Mouse (Mus musculus) forebrain, embryonic 11.5 days (tissue): ENCODE results near the gene Serpinb3d. TPM values are rescaled to one million over a fixed set of nuclear protein-coding genes. Genes with fewer than 3 reads are reported as not detected.
"Not testable (repeated sequence)": the region's sequence is repeated elsewhere in the genome, so short reads cannot be mapped to it uniquely, and the experiment has no call there.

Source experiments
- ATAC-seq: fragments of 200-750 bp; cut with Nextera tagmentation; replicated peaks from 2 replicates; pipeline ENCODE4 v1.8.0; 2017; ENCODE audit warnings: moderate TSS enrichment; ENCODE audit not compliant: low FRiP score
- DNase-seq: peaks from one replicate; pipeline ENCODE4 v3.0.0-alpha.2; 2017; ENCODE audit warnings: low spot score
- H3K27ac ChIP-seq: fragments of 300-500 bp; sonication (generic); 2 replicates; pipeline ENCODE4 v1.5.1; 2014; ENCODE audit warnings: low read depth, low read length
- H3K27me3 ChIP-seq: fragments of 300-500 bp; sonication (generic); 2 replicates; pipeline ENCODE4 v1.6.1; 2014; ENCODE audit warnings: mild to moderate bottlenecking, low read length, mixed read lengths; ENCODE audit not compliant: control insufficient read depth, insufficient read depth
- H3K36me3 ChIP-seq: fragments of 300-500 bp; sonication (generic); 2 replicates; pipeline ENCODE4 v1.6.1; 2014; ENCODE audit warnings: mild to moderate bottlenecking, low read length, moderate library complexity, mixed read lengths; ENCODE audit not compliant: control insufficient read depth, insufficient read depth
- H3K4me1 ChIP-seq: fragments of 300-500 bp; sonication (generic); replicated peaks from 2 replicates; pipeline ENCODE4 v1.6.1; 2014; ENCODE audit warnings: low read length, mixed read lengths; ENCODE audit not compliant: control insufficient read depth, insufficient read depth
- H3K4me2 ChIP-seq: fragments of 300-500 bp; sonication (generic); 2 replicates; pipeline ENCODE4 v1.6.1; 2014; ENCODE audit warnings: low read depth, mild to moderate bottlenecking, low read length, moderate library complexity, mixed read lengths; ENCODE audit not compliant: severe bottlenecking
- H3K4me3 ChIP-seq: fragments of 300-500 bp; sonication (generic); 2 replicates; pipeline ENCODE4 v1.5.1; 2014; ENCODE audit warnings: low read depth, low read length
- H3K9ac ChIP-seq: fragments of 300-500 bp; sonication (generic); 2 replicates; pipeline ENCODE4 v1.6.1; 2014; ENCODE audit warnings: low read length
- H3K9me3 ChIP-seq: fragments of 300-500 bp; sonication (generic); 2 replicates; pipeline ENCODE4 v1.6.1; 2016; ENCODE audit warnings: low read length, mixed read lengths; ENCODE audit not compliant: control insufficient read depth
- WGBS: fragments of 180-500 bp; shearing (Covaris S2); extraction: QIAGEN DNeasy Blood & Tissue Kit; methylation state at CpG from one replicate; pipeline ENCODE4 v1.1.7; 2014; 5-methylcytosine and 5-hydroxymethylcytosine counted together
- polyA plus RNA-seq: library from polyadenylated mRNA; unstranded; fragments of >200 nt; fragmentation: Nextera tagmentation; extraction: Ambion mirVana; gene quantifications from 2 replicates; pipeline ENCODE4 v1.2.1, GENCODE M21; 2014

The Serpinb3d gene
- not detected in 2 replicates for polyA plus RNA-seq

DNA sequence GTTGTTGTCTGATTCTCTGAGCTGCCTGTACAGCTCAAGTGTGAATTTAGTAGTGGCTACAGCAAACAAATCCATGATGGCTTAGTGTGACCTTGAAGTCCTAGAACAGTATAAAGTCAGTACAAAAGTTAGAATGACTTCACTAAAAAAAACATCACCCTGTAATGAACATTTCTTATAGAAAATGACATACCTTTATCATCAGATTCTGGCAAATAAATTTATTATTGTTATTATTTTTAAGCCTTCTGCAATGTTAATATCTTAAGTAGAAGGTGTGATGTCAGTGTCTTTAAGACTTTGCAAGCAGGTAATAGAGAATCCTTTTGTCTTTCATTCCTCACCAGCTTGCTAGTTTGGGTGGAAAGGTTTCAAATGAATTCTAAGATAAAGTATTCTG is at the start of gene Serpinb3d:
Gene Serpinb3d, minus strand, starts transcription at position 101 of the 400 bp plus-strand sequence.
- Histone ChIP-seq H3K9me3 (no peaks in the 10 kb centered on the region), H3K9ac (no peak within 1 kb of the TSS), H3K4me1 (no peaks in the 10 kb centered on the region), H3K27ac (no peak within 1 kb of the TSS), H3K4me2 (no peak within 1 kb of the TSS), H3K27me3 (no peaks in the 10 kb centered on the region), H3K36me3 (no peaks in the 10 kb centered on the region), H3K4me3 (no peak within 1 kb of the TSS)
- DNase-seq, result no peak
- ATAC-seq, result no peak

DNA sequence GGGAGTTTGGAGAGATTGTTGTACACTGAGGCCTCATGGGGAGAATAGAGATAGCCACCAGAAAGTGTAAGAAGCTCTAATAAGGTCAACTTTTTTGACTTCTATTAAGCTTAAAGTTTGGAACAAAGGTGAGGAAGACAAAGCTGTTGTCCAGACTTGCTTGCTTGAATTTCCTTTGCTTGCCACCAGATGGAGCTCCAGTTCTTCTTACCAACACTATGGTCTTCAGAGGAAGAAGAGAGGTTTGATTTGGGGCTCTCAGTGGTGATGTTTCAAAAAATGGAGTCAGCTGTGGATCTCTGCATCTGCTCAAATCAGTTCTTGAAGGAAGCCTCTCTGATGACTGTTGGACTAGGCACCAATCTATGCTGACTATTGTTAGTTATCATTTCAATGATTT is 44.1 kb upstream of the Serpinb3d start:
- H3K27me3 ChIP-seq, DNase-seq, ATAC-seq, H3K27ac ChIP-seq, H3K36me3 ChIP-seq, H3K4me2 ChIP-seq, H3K4me1 ChIP-seq, H3K4me3 ChIP-seq, H3K9ac ChIP-seq, H3K9me3 ChIP-seq: not testable (repeated sequence)

DNA sequence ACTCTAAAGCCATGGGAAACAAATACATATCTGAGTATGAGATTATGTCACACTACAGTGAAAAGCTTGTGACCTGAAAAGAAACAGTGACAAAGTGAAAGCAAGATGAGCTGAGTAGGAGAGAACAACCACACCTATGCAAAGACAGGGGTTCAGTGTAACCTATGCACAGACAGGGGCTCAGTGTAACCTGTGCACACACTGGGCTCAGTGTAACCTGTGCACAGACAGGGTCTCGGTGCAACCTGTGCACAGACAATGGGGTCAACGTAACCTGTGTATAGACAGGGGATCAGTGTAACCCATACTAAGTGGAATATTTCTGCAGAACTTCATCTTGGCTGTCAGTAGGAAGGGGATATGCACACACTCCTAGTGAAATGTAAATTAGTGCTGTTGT is 15.1 kb upstream of the Serpinb3d start:
- no peaks in the 10 kb centered on the region for H3K9me3 ChIP-seq
- H3K27ac ChIP-seq, result no peak overlapping the region
- H3K36me3 ChIP-seq, result no peaks in the 10 kb centered on the region
- WGBS, result 90% methylated on average over 2 of the region's 2 CpGs
- H3K9ac ChIP-seq, result no peak overlapping the region
- ATAC-seq (no peak), DNase-seq (no peak)
- no peak overlapping the region for H3K4me2 ChIP-seq
- no peak overlapping the region for H3K4me3 ChIP-seq
- H3K27me3 ChIP-seq, result no peaks in the 10 kb centered on the region
- no peaks in the 10 kb centered on the region for H3K4me1 ChIP-seq

DNA sequence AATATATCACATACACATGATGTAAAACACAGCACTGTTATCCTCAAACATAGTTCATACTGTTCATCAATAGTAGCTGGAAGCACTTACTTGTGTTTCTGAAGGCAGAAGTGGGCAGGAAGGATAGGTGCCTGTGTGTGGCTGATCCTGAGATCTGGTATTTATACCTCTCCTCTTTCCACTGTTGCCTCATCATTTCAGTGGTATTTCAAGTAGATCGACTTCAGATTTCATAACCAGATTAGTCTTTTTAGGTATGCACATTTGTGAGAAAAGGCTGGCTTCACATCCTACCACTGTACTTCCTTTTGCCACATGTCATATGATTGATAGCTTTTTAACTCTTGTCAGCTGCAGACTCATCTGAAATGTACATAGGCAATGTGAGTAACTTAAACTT is 31.1 kb downstream of the Serpinb3d start, which contains the start of gene Serpinb3a:
Gene Serpinb3a, minus strand, starts transcription at position 101 of the 400 bp plus-strand sequence.
- H3K9me3 ChIP-seq, result no peaks in the 10 kb centered on the region
- H3K4me2 ChIP-seq, result no peak within 1 kb of the TSS
- 94% methylated on average over 1 of the region's 1 CpGs for WGBS
- no peaks in the 10 kb centered on the region for H3K4me1 ChIP-seq
- DNase-seq (no peak), ATAC-seq (no peak)
- H3K9ac ChIP-seq, result no peak within 1 kb of the TSS
- no peaks in the 10 kb centered on the region for H3K27me3 ChIP-seq
- no peaks in the 10 kb centered on the region for H3K36me3 ChIP-seq
- no peak within 1 kb of the TSS for H3K4me3 ChIP-seq
- H3K27ac ChIP-seq, result no peak within 1 kb of the TSS

DNA sequence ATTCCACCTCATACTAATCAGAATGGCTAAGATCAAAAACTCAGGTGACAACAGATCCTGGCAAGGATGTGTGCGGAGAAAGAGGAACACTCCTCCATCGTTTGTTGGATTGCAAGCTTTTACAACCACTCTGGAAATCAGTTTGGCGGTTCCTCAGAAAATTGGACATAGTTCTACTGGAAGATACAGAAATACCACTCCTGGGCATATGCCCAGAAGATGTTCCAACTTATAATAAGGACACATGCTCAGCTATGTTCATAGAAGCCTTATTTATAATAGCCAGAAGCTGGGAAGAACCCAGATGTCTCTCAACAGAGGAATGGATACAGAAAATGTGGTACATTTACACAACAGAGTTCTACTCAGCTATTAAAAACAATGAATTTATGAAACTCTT is 49.1 kb downstream of the Serpinb3d start:
- not testable (repeated sequence) for H3K27ac ChIP-seq, H3K9me3 ChIP-seq, ATAC-seq, DNase-seq, H3K4me2 ChIP-seq, H3K4me1 ChIP-seq, H3K36me3 ChIP-seq, H3K4me3 ChIP-seq, H3K27me3 ChIP-seq, H3K9ac ChIP-seq
- WGBS, result 84% methylated on average over 3 of the region's 3 CpGs

Other genes with a start within 250 kb of the Serpinb3d start
- not detected in 2 replicates for gene Serpinb5, start 222.3 kb downstream of the Serpinb3d start, polyA plus RNA-seq
- not detected in 2 replicates for gene Serpinb12, start 149.1 kb downstream of the Serpinb3d start, polyA plus RNA-seq
- gene Serpinb13, start 102.5 kb downstream of the Serpinb3d start, polyA plus RNA-seq, result not detected in 2 replicates
- not detected in 2 replicates for gene Serpinb3a, start 31.2 kb downstream of the Serpinb3d start, polyA plus RNA-seq
- gene Serpinb3b, start 194.9 kb upstream of the Serpinb3d start, polyA plus RNA-seq, result not detected in 2 replicates
- not detected in 2 replicates for gene Serpinb3c, start 194.9 kb upstream of the Serpinb3d start, polyA plus RNA-seq